ENCODE assay signal across 8 mouse cellular contexts in the genomic region with DNA sequence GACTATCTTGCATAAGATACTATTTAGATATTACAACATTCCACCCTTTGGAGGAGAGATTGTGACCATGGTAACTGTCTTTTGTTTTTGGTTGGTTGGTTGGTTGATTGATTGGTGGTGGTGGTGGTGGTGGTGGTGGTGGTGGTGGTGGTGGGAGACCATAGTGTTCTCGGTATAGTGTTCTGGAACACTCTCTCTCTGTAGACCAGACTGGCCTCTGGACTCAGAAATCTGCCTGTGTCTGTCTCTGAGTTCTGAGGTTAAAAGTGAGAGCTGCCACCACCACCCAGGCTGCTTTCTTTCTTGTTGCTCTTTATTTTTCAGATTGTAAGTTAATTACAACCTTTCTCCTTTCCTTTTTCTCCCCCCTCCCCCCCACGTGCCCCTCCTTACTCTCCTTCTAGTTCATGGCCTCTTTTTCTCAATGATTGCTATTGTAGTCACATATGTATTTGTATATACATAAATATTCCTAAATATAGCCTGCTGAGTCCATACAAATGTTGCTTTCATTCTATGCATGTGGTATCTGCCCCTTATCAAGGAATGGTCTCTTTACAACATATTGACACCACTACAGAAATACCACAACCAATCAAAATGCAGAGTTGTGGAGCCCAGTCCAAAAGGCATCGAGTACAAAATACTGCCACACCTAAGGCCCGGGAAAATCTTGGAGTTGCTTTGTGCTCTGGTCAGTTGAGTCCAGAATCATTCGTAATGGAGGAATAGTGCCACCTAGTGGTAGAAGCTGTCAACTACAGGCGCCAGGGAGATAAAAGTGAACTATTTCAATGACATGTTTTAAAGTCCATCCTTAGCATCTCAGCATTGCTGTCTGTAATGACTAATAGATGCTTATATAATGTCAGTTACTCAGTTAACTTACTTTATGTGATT. TPM values are rescaled to one million over a fixed set of nuclear protein-coding genes. Genes with fewer than 3 reads are reported as not detected.
DNase-seq lines count a peak whose midpoint lies in the region; ATAC-seq lines count a peak whose summit lies in the region.

No protein-coding gene starts in this region.

- no peak overlapping the region for H3K27ac ChIP-seq in heart, embryonic 11.5 days (ENCODE audit: low read depth, low read length)
- no peak overlapping the region for H3K27ac ChIP-seq in intestine, embryonic 14.5 days (ENCODE audit: low read depth)
- H3K27ac ChIP-seq in midbrain, embryonic 12.5 days (replicated peaks) = no peak overlapping the region

- no peaks in the 10 kb centered on the region for H3K27me3 ChIP-seq in heart, embryonic 11.5 days (ENCODE audit: control insufficient read depth, insufficient read depth, low read length)
- H3K27me3 ChIP-seq in intestine, embryonic 14.5 days (replicated peaks; ENCODE audit: control insufficient read depth, insufficient read depth, low read length) = no peaks in the 10 kb centered on the region
- H3K27me3 ChIP-seq in midbrain, embryonic 12.5 days = no peaks in the 10 kb centered on the region

- H3K9ac ChIP-seq in heart, embryonic 11.5 days (ENCODE audit: low read depth, low read length) = no peak overlapping the region
- no peak overlapping the region for H3K9ac ChIP-seq in intestine, embryonic 14.5 days (ENCODE audit: low read length)
- no peak overlapping the region for H3K9ac ChIP-seq in midbrain, embryonic 12.5 days (replicated peaks)

- 24% methylated on average over 6 of the region's 6 CpGs for WGBS in heart, embryonic 11.5 days (ENCODE audit: insufficient replicate concordance)
- 22% methylated on average over 6 of the region's 6 CpGs for WGBS in intestine, embryonic 14.5 days
- 22% methylated on average over 6 of the region's 6 CpGs for WGBS in midbrain, embryonic 12.5 days

- no peak overlapping the region for H3K4me2 ChIP-seq in heart, embryonic 11.5 days
- no peak overlapping the region for H3K4me2 ChIP-seq in intestine, embryonic 14.5 days (ENCODE audit: low read length)
- H3K4me2 ChIP-seq in midbrain, embryonic 12.5 days (replicated peaks) = no peak overlapping the region

- no peak for ATAC-seq in heart, embryonic 11.5 days (replicated peaks; ENCODE audit: insufficient number of reproducible peaks, low FRiP score, low TSS enrichment)
- ATAC-seq in intestine, embryonic 14.5 days (replicated peaks; ENCODE audit: low FRiP score, low TSS enrichment, low read depth) = peak; percentile 88
- peak; percentile 80 for ATAC-seq in midbrain, embryonic 12.5 days (ENCODE audit: low FRiP score, low read depth)

- no peak overlapping the region for H3K4me3 ChIP-seq in heart, embryonic 11.5 days (ENCODE audit: low read depth, low read length)
- H3K4me3 ChIP-seq in intestine, embryonic 14.5 days (ENCODE audit: low read depth, low read length) = no peak overlapping the region
- H3K4me3 ChIP-seq in midbrain, embryonic 12.5 days = no peak overlapping the region

- DNase-seq in heart, adult 18-20 months = peak; percentile 77 to 92
- peak; percentile 73 to 87 for DNase-seq in cerebellum, postnatal 4 days (ENCODE audit: low spot score in 2 of 2)
- peak; percentile 45 to 56 for DNase-seq in gastrocnemius, adult 8-10 months (ENCODE audit: low spot score in 2 of 2)
- DNase-seq in intestine, embryonic 14.5 days (ENCODE audit: low spot score) = peak; percentile 96
- peak; percentile 22 to 43 for DNase-seq in left cerebral cortex, adult 8-10 months (ENCODE audit: low spot score in 2 of 2)
- DNase-seq in skeletal muscle tissue, adult 2 months (ENCODE audit: low read depth, low spot score) = peak; percentile 68

- no peaks in the 10 kb centered on the region for H3K4me1 ChIP-seq in heart, embryonic 11.5 days (ENCODE audit: control insufficient read depth, insufficient read depth, low read length)
- 0 out of 2 replicates have a peak, but pooled peaks cover under 1% of the 10 kb centered on the region for H3K4me1 ChIP-seq in intestine, embryonic 14.5 days (replicated peaks; ENCODE audit: control insufficient read depth, insufficient read depth, low read length)
- H3K4me1 ChIP-seq in midbrain, embryonic 12.5 days = no peaks in the 10 kb centered on the region

- H3K9me3 ChIP-seq in heart, embryonic 11.5 days (replicated peaks; ENCODE audit: control insufficient read depth, low read length) = no peaks in the 10 kb centered on the region
- H3K9me3 ChIP-seq in intestine, embryonic 14.5 days (ENCODE audit: control insufficient read depth, low read length) = no peaks in the 10 kb centered on the region
- H3K9me3 ChIP-seq in midbrain, embryonic 12.5 days = no peaks in the 10 kb centered on the region

- H3K36me3 ChIP-seq in heart, embryonic 11.5 days (ENCODE audit: control insufficient read depth, insufficient read depth, low read length) = no peaks in the 10 kb centered on the region
- no peaks in the 10 kb centered on the region for H3K36me3 ChIP-seq in intestine, embryonic 14.5 days (ENCODE audit: control insufficient read depth, insufficient read depth, low read length)
- no peaks in the 10 kb centered on the region for H3K36me3 ChIP-seq in midbrain, embryonic 12.5 days

RNA-seq across cellular contexts. Expression of a gene that starts 12.5 kb away (rescaled TPM):
- total RNA-seq in heart, adult 18-20 months (2021) = 10 to 100 TPM; 21.3 to 25.3 TPM
- 5.6 and 6.8 TPM in 2 replicates for polyA plus RNA-seq in heart, embryonic 11.5 days (2014; fragmentation: Nextera tagmentation; extraction: Ambion mirVana)
- 1 to 10 TPM; 4.4 to 7.7 (median 5.3) TPM for total RNA-seq in gastrocnemius, adult 8-10 months (2022)
- polyA plus RNA-seq in intestine, embryonic 14.5 days (2014; fragmentation: Nextera tagmentation; extraction: Ambion mirVana) = 20.3 and 22.5 TPM in 2 replicates
- total RNA-seq in left cerebral cortex, adult 8-10 months (2022) = 10 to 100 TPM; 43.1 to 51.9 (median 50.0) TPM
- 8.7 and 12.6 TPM in 2 replicates for polyA plus RNA-seq in midbrain, embryonic 12.5 days (2016; fragmentation: Nextera tagmentation; extraction: Ambion mirVana)

RNA-seq across cellular contexts. Expression of a gene that starts 51.9 kb away (rescaled TPM):
- total RNA-seq in heart, adult 18-20 months (2021) = not detected
- polyA plus RNA-seq in heart, embryonic 11.5 days (2014; fragmentation: Nextera tagmentation; extraction: Ambion mirVana) = not detected in 2 replicates
- total RNA-seq in gastrocnemius, adult 8-10 months (2022) = not detected
- polyA plus RNA-seq in intestine, embryonic 14.5 days (2014; fragmentation: Nextera tagmentation; extraction: Ambion mirVana) = not detected in 2 replicates
- not detected for total RNA-seq in left cerebral cortex, adult 8-10 months (2022)
- not detected in 2 replicates for polyA plus RNA-seq in midbrain, embryonic 12.5 days (2016; fragmentation: Nextera tagmentation; extraction: Ambion mirVana)

Comparison
In these comparisons a context has a peak if more than half of its experiments do, and no peak if none do; other contexts are left out.
1. DNase-seq: peak in every context shown above with its lines; median percentile 96 in intestine, embryonic 14.5 days; 84 in heart, adult 18-20 months; 80 in cerebellum, postnatal 4 days; 68 in skeletal muscle tissue, adult 2 months; 50 in gastrocnemius, adult 8-10 months; 32 in left cerebral cortex, adult 8-10 months.